Comparison of ENCODE assay signal across 8 mouse cellular contexts in the genomic region with DNA sequence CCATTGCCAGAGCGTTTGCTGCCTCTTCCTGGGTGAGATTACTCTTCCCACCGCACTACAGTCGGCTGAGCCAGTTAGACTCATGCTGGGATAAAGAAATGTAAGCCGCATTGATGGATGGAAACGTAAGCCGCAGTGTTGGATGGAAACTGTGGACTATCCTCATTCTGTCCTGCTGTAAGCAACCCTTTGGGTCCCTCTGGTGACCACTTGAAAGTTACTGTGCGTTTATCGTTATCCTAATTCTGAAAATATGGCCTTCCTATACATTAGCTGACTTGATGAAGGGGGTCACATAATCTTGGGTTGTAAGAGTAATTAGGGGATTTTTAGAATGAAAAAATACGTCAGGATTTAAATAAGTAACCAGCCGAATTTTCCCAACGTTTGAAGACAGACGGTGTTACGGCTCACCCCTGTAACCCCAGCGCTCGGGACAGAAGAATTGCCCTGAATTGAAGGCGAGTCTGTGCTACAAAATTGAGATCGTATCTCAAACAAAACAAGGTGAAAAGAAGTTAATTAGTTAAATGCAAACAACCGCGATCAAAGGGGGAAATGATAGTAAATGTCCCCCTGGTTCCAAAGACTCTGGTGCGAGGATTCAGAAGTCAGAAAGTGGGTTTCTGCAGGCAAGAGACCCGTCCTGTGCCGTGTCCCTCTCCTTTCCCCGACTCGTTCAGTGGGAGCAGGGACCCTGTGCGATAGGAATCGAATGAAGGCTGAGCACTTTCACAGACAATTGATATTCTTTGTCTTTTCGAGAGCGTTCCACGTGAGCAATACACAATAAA. TPM values are rescaled to one million over a fixed set of nuclear protein-coding genes. Genes with fewer than 3 reads are reported as not detected.
DNase-seq lines count a peak whose midpoint lies in the region; ATAC-seq and TF ChIP-seq lines count a peak whose summit lies in the region.

No protein-coding gene starts in this region.

- peak overlapping the region; percentile 42; the same call in 1 of the 2 replicates for H3K9ac ChIP-seq in liver, postnatal 0 days (replicated peaks)

- TF ChIP-seq EP300 in liver, postnatal 0 days (IDR thresholded peaks at IDR 0.05; ENCODE audit: low read depth), result no peak

- H3K36me3 ChIP-seq in forebrain, embryonic 10.5 days (replicated peaks), result no peaks in the 10 kb centered on the region
- H3K36me3 ChIP-seq in liver, postnatal 0 days (replicated peaks; ENCODE audit: insufficient read depth, low read length), result no peaks in the 10 kb centered on the region
- H3K36me3 ChIP-seq in small intestine, adult 2 months (ENCODE audit: control insufficient read depth, insufficient read depth, low read length), result no peaks in the 10 kb centered on the region

- no peaks in the 10 kb centered on the region for H3K9me3 ChIP-seq in forebrain, embryonic 10.5 days
- H3K9me3 ChIP-seq in liver, postnatal 0 days (ENCODE audit: low read length), result no peaks in the 10 kb centered on the region

- H3K4me2 ChIP-seq in liver, postnatal 0 days (ENCODE audit: low read depth, low read length), result peak overlapping the region; percentile 80

- TF ChIP-seq POLR2A in bone marrow, adult 2 months (IDR thresholded peaks at IDR 0.05; ENCODE audit: borderline replicate concordance, control insufficient read depth, low read depth, low read length), result no peak
- no peak for TF ChIP-seq POLR2A in small intestine, adult 2 months (IDR thresholded peaks at IDR 0.05; ENCODE audit: low read depth, low read length)

- DNase-seq in layer of hippocampus, adult 11-12 months (ENCODE audit: low spot score), result peak; percentile 26
- DNase-seq in layer of hippocampus, adult 9-11 months, result no peak
- DNase-seq in forebrain, embryonic 10.5 days (ENCODE audit: extremely low spot score, low spot score), result peak; percentile 55
- peak; percentile 45 for DNase-seq in induced T-regulatory cell, adult 2 months (ENCODE audit: low read depth)
- peak; percentile 15 for DNase-seq in liver, postnatal 0 days
- DNase-seq in urinary bladder, adult 18-20 months (ENCODE audit: low spot score in 2 of 2), result no peak

- peak overlapping the region; percentile 52 for H3K4me3 ChIP-seq in bone marrow, adult 2 months (replicated peaks; ENCODE audit: control insufficient read depth, low read depth, low read length)
- H3K4me3 ChIP-seq in forebrain, embryonic 10.5 days, result peak overlapping the region; percentile 70
- H3K4me3 ChIP-seq in liver, postnatal 0 days (ENCODE audit: low read depth, low read length), result peak overlapping the region; percentile 59
- H3K4me3 ChIP-seq in small intestine, adult 2 months (ENCODE audit: low read depth, low read length), result peak overlapping the region; percentile 70

- 1% methylated on average over 29 of the region's 29 CpGs for WGBS in bone marrow, adult 2 months
- WGBS in forebrain, embryonic 10.5 days, result under 1% methylated on average over 29 of the region's 29 CpGs
- whole genome bisulfite sequencing in liver, postnatal 0 days (ENCODE audit: insufficient replicate concordance), result under 1% methylated on average over 29 of the region's 29 CpGs
- 3% methylated on average over 29 of the region's 29 CpGs for WGBS in small intestine, adult 2 months

- no peak for TF ChIP-seq CTCF in bone marrow, adult 2 months (IDR thresholded peaks at IDR 0.05; ENCODE audit: control insufficient read depth, insufficient read depth, low read length)
- peak; percentile 60 for TF ChIP-seq CTCF in liver, postnatal 0 days (IDR thresholded peaks at IDR 0.05; ENCODE audit: low read depth)
- no peak for TF ChIP-seq CTCF in small intestine, adult 2 months (IDR thresholded peaks at IDR 0.05; ENCODE audit: extremely low read depth, insufficient read length, insufficient replicate concordance, low read depth, low read length)

- peaks cover 32% of the 10 kb centered on the region for H3K27me3 ChIP-seq in forebrain, embryonic 10.5 days (ENCODE audit: poor library complexity, severe bottlenecking)
- H3K27me3 ChIP-seq in liver, postnatal 0 days (ENCODE audit: insufficient read depth, low read length), result no peaks in the 10 kb centered on the region
- peaks cover 12% of the 10 kb centered on the region for H3K27me3 ChIP-seq in small intestine, adult 2 months (ENCODE audit: control insufficient read depth, insufficient read depth, low read length)

- H3K4me1 ChIP-seq in bone marrow, adult 2 months (ENCODE audit: control insufficient read depth, insufficient read depth, low read length), result no peaks in the 10 kb centered on the region; the same call in 1 of the 2 replicates
- H3K4me1 ChIP-seq in forebrain, embryonic 10.5 days, result peaks cover 23% of the 10 kb centered on the region
- H3K4me1 ChIP-seq in liver, postnatal 0 days (ENCODE audit: insufficient read depth), result peaks cover 13% of the 10 kb centered on the region
- H3K4me1 ChIP-seq in small intestine, adult 2 months (ENCODE audit: control insufficient read depth, insufficient read depth, insufficient read length, low read length), result peaks cover 7% of the 10 kb centered on the region; the same call in 1 of the 2 replicates

- peak; percentile 45 for ATAC-seq in liver, postnatal 0 days

- no peak overlapping the region for H3K27ac ChIP-seq in bone marrow, adult 2 months (ENCODE audit: control insufficient read depth, insufficient read depth, low read depth, low read length, poor library complexity)
- peak overlapping the region; percentile 72 for H3K27ac ChIP-seq in forebrain, embryonic 10.5 days
- H3K27ac ChIP-seq in liver, postnatal 0 days (ENCODE audit: low read depth), result no peak overlapping the region
- no peak overlapping the region for H3K27ac ChIP-seq in small intestine, adult 2 months (ENCODE audit: insufficient read depth, low read depth, low read length)

RNA-seq across cellular contexts. Expression of gene Gpx5, which starts 17.3 kb away (rescaled TPM):
- polyA plus RNA-seq in bone marrow, adult 2 months (2011; ENCODE audit: insufficient read depth, insufficient read length, low replicate concordance, missing spikeins), result not detected in 2 replicates
- not detected in 2 replicates for polyA plus RNA-seq in forebrain, embryonic 10.5 days (2016; fragmentation: Nextera tagmentation; extraction: Ambion mirVana)
- polyA plus RNA-seq in liver, postnatal 0 days (2015; fragmentation: Nextera tagmentation; extraction: Ambion mirVana), result not detected in 2 replicates
- polyA plus RNA-seq in small intestine, adult 2 months (2012; rRNA removed), result not detected in 2 replicates

RNA-seq across cellular contexts. Expression of gene Gpx6, which starts 36.7 kb away (rescaled TPM):
- polyA plus RNA-seq in bone marrow, adult 2 months (2011; ENCODE audit: insufficient read depth, insufficient read length, low replicate concordance, missing spikeins), result not detected in 2 replicates
- polyA plus RNA-seq in forebrain, embryonic 10.5 days (2016; fragmentation: Nextera tagmentation; extraction: Ambion mirVana), result 0.15 and 0.21 TPM in 2 replicates
- 0.08 and 0.18 TPM in 2 replicates for polyA plus RNA-seq in liver, postnatal 0 days (2015; fragmentation: Nextera tagmentation; extraction: Ambion mirVana)
- not detected in 2 replicates for polyA plus RNA-seq in small intestine, adult 2 months (2012; rRNA removed)

Comparison
In these comparisons a context has a peak if more than half of its experiments do, and no peak if none do; other contexts are left out.
1. DNase-seq: peak in layer of hippocampus, adult 11-12 months (single experiment), forebrain, embryonic 10.5 days (single experiment), induced T-regulatory cell, adult 2 months (single experiment) and liver, postnatal 0 days (single experiment); none in layer of hippocampus, adult 9-11 months (single experiment) and urinary bladder, adult 18-20 months (0 of 2).
2. Peak in every context shown above with its lines, with median percentiles within 50 percentile points of each other: H3K4me3 ChIP-seq.